Mouse (Mus musculus) left cerebral cortex, adult 8-10 months (tissue): ENCODE data around the gene Duxf3. TPM values are rescaled to one million over a fixed set of nuclear protein-coding genes. Genes with fewer than 3 reads are reported as not detected.
"Not testable (repeated sequence)": the region's sequence is repeated elsewhere in the genome, so short reads cannot be mapped to it uniquely, and the experiment has no call there.

Source experiments
- DNase-seq, 2 experiments: peaks; one replicate each; pipeline ENCODE4 v3.0.0; 2022; ENCODE audit warnings: low spot score in 2 of 2
- total RNA-seq, 4 experiments: library from RNA; stranded (reverse); gene quantifications; 2 replicates each; pipeline ENCODE4 v1.2.4; 2022

The Duxf3 gene
- total RNA-seq, 4 experiments from 2014 or later = not detected

DNA sequence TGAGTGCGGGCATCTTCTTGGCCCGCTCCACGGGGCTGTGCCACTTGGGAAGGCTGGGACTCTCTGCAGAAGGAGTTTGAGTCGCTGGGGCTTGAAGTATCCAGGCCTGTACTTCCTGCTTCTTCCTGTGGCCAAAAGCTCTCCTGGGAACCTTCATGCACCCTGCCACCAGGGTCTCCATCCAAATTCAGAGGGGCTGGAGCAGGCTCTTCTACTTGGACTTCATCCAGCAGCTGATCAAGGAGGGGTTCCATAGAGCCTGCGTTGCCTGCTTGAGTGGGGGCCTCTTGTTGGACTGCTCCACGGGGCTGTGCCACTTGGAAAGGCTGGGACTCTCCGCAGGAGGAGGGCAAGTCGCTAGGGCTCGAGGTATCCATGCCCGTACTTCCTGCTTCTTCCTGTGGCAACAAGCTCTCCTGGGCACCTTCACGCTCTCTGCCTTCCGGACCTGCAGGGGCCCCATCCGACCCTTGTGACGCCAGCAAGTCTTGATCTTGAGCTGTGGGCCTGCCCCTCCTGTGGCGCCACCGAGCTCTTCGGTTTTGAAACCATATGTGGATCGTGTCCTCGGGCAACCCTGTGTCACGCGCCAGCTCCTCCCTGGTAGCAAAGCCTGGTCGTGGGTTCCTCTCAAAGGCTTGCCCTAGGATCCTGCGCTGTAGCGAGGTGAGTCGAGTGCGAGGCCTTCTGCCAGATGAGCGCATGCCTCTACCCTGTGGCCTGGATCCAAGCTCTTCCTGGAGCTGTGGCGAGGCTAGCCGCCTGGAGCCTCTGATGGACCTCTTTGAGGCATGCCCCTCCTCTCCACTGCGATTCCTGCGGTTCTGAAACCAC lies 8.3 kb downstream of the Duxf3 start:
- peak; percentile 40 to 78 for DNase-seq

GRCm38 (mm10) chr10:58223161-58223560 lies 9.3 kb downstream of the Duxf3 start:
- not testable (repeated sequence) for DNase-seq

DNA sequence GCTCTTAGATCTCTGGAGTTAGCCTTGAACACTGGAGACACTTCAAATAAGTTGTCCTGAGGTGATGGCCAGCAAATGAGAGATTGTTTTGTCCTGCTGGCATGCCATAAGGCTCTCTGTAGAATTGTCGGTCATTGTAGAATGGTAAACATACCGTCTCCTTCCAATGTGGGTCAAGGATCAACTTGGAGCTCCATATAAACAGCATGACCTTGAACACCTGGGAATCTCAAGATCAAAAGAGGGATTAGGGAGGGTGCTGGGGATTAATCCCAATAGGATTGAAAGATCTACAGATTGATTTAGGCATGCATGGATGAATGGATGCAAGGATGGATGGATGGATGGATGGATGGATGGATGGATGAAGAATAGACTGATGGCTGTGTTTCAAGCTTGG lies 10.9 kb downstream of the Duxf3 start:
- not testable (repeated sequence) for DNase-seq

GRCm38 (mm10) chr10:58220726-58221125 lies 11.7 kb downstream of the Duxf3 start:
- DNase-seq = no peak

- no peak for DNase-seq
Measured at GRCm38 (mm10) chr10:58217366-58217765, 15.1 kb downstream of the Duxf3 start.

- DNase-seq = no peak
Measured at GRCm38 (mm10) chr10:58215353-58215752, 17.1 kb downstream of the Duxf3 start.

DNA sequence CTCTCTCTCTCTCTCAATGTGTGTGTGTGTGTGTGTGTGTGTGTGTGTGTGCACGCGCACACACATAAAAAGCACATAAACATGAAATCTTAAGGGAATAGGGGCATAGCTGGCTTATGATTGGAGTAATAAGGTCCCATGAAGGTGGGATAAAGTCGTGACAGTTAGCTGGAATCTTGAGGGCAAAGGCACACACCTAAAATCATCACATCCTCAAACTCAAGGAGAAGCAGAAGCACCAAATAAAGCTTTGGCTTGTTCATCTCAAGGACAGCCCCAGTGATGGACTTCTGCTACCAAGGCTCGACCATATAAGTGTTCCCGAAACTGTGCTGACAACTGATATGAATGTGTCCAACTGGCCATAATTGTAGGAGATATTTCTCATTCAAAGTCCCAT lies 17.5 kb downstream of the Duxf3 start:
- no peak for DNase-seq

GRCm38 (mm10) chr10:58214497-58214896 lies 18.0 kb downstream of the Duxf3 start:
- no peak for DNase-seq

- DNase-seq = no peak
Measured at GRCm38 (mm10) chr10:58212230-58212629, 20.2 kb downstream of the Duxf3 start.

DNA sequence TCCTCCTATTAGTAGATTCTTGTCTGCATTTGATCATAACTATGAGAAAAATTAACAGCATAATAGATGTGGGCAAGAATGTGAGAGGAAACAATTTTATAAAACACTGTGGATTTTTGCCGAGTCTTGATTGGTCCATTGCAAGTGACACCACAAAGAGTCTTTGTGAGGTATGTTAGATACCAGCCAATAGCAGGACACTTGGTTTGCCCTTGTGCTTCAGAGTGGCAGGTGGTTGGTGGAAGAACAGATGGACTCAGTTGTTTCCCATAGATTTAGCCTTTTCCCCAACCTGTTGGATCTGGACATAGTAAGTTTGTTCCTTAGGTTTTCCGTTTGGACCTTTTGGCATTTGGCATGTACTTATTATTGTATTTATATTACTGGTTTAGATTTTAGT lies 21.3 kb downstream of the Duxf3 start:
- no peak for DNase-seq

DNA sequence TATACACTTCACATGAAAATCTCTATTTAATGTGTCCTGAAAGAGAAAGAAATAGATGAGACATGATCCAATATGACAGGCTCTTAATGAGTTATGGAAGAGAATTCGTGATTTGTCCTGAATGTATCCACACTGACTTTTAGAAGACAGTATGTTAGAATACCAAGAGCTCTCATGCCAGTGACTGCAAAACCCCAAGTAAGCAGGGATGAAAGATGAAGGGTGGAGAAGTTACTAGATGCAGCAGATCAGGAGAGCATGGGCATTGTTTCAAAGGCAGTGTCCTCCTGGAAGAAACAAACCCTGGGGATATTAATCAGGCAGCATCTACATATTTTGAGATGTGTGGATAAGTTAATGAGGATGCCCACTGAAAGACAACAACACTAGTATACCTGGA lies 22.0 kb downstream of the Duxf3 start:
- no peak for DNase-seq

GRCm38 (mm10) chr10:58209710-58210467 lies 22.6 kb downstream of the Duxf3 start:
- DNase-seq = no peak

GRCm38 (mm10) chr10:58206639-58207404 lies 25.7 kb downstream of the Duxf3 start:
- no peak for DNase-seq

DNA sequence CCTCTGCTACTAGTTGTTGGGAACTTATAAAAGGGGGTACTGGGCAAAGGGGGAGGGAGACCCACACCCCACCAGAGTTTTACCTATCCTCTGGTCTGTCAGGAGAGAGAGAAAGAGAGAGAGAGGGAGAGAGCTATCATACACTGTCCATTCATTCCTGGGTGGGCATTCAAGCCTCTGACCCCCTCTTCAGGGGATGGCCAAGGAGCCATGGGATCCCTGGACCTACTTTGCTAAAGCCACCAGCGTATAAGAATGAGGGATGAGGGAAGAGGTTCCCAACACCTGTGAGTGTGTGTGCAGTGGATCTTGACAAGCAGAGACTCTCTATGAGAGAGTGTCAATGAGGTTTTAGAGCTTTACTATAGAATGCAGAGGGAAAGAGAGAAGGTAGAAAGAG lies 26.5 kb downstream of the Duxf3 start:
- no peak for DNase-seq

Other genes starting within 250 kb of the Duxf3 start
- gene AW822073, start 7.7 kb downstream of the Duxf3 start, total RNA-seq = not detected
- gene Gm4981, start 4.0 kb upstream of the Duxf3 start, total RNA-seq = not detected
- gene Gcc2, start 22.8 kb upstream of the Duxf3 start, total RNA-seq = 100 to 1,000 TPM in 2 of 4 experiments, 10 to 100 TPM in 2; 77.8 to 116 (median 101) TPM
- 10 to 100 TPM; 20.2 to 24.4 (median 23.5) TPM for gene Lims1, start 90.8 kb upstream of the Duxf3 start, total RNA-seq
- 10 to 100 TPM; 78.0 to 92.2 (median 85.1) TPM for gene Ranbp2, start 214.2 kb upstream of the Duxf3 start, total RNA-seq